12 mouse cellular contexts compared by ENCODE assay signal in genomic region chr11:113487603-113488335, GRCm38 (mm10).
A peak's percentile ranks its signal among the peaks of the same experiment; 100 is the strongest.
DNase-seq lines count a peak whose midpoint lies in the region; ATAC-seq and TF ChIP-seq lines count a peak whose summit lies in the region.
"Had no signal": no experiment of that assay in that cellular context is flagged by ENCODE, and none has a peak within 500 bp of the region (broad histone marks: within the 10 kb centered on the region; RNA-seq: fewer than 3 reads in every experiment).

No protein-coding gene starts in this region.

- no peaks in the 10 kb centered on the region for H3K4me1 ChIP-seq in lung, postnatal 0 days (ENCODE audit: insufficient read depth, low read depth, low read length)
- H3K4me1 ChIP-seq: limb, embryonic 15.5 days had no signal

- no peaks in the 10 kb centered on the region for H3K36me3 ChIP-seq in lung, postnatal 0 days (ENCODE audit: insufficient read depth, low read length)
- H3K36me3 ChIP-seq: heart, embryonic 15.5 days; limb, embryonic 15.5 days; neural tube, embryonic 13.5 days had no signal

- 42% methylated on average over 8 of the region's 8 CpGs for WGBS in lung, postnatal 0 days

- peak; percentile 6 for DNase-seq in adrenal gland, postnatal 25 days
- DNase-seq in adrenal gland, adult 8-10 months: no peak
- DNase-seq in urinary bladder, postnatal 14 days (ENCODE audit: low spot score): peak; percentile 41
- no peak for DNase-seq in urinary bladder, postnatal 10 days (ENCODE audit: low spot score)
- DNase-seq in lung, postnatal 0 days (ENCODE audit: low spot score): peak; percentile 52
- peak; percentile 14 to 47 for DNase-seq in thymus, postnatal 36 days
- DNase-seq in layer of hippocampus, adult 18-20 months (ENCODE audit: low spot score in 2 of 2): no peak
- no peak for DNase-seq in left cerebral cortex, adult 11 months (ENCODE audit: low spot score)
- DNase-seq: B cell, adult 2 months had no signal

- no peaks in the 10 kb centered on the region for H3K27me3 ChIP-seq in lung, postnatal 0 days (replicated peaks; ENCODE audit: insufficient read depth, low read length)
- H3K27me3 ChIP-seq: heart, embryonic 15.5 days; limb, embryonic 15.5 days; neural tube, embryonic 13.5 days had no signal

- H3K9ac ChIP-seq in lung, postnatal 0 days (replicated peaks; ENCODE audit: low read depth): no peak overlapping the region
- H3K9ac ChIP-seq: heart, embryonic 15.5 days; limb, embryonic 15.5 days; neural tube, embryonic 13.5 days had no signal

- no peak overlapping the region for H3K4me2 ChIP-seq in lung, postnatal 0 days (replicated peaks; ENCODE audit: low read depth, low read length)
- H3K4me2 ChIP-seq: heart, embryonic 15.5 days; limb, embryonic 15.5 days; neural tube, embryonic 13.5 days had no signal

- ATAC-seq in lung, postnatal 0 days: peak; percentile 50

- TF ChIP-seq CTCF in lung, postnatal 0 days (IDR thresholded peaks at IDR 0.05): no peak

- H3K9me3 ChIP-seq in lung, postnatal 0 days (ENCODE audit: low read length): no peaks in the 10 kb centered on the region
- H3K9me3 ChIP-seq: heart, embryonic 15.5 days; limb, embryonic 15.5 days; neural tube, embryonic 13.5 days had no signal

- H3K27ac ChIP-seq in lung, postnatal 0 days (ENCODE audit: low read length): no peak overlapping the region
- H3K27ac ChIP-seq: heart, embryonic 15.5 days; limb, embryonic 15.5 days; neural tube, embryonic 13.5 days had no signal

- H3K4me3 ChIP-seq in lung, postnatal 0 days (ENCODE audit: low read depth, low read length): no peak overlapping the region
- H3K4me3 ChIP-seq: heart, embryonic 15.5 days; limb, embryonic 15.5 days; neural tube, embryonic 13.5 days had no signal

- TF ChIP-seq EP300 in lung, postnatal 0 days (IDR thresholded peaks at IDR 0.05): no peak

Comparison
In these comparisons a context has a peak if more than half of its experiments do, and no peak if none do; other contexts are left out.
1. DNase-seq: peak in adrenal gland, postnatal 25 days (single experiment), urinary bladder, postnatal 14 days (single experiment), lung, postnatal 0 days (single experiment) and thymus, postnatal 36 days (2 of 2); none in adrenal gland, adult 8-10 months (single experiment), urinary bladder, postnatal 10 days (single experiment), layer of hippocampus, adult 18-20 months (0 of 2) and left cerebral cortex, adult 11 months (single experiment).